ENCODE assay signal across 18 mouse cellular contexts in the genomic region with DNA sequence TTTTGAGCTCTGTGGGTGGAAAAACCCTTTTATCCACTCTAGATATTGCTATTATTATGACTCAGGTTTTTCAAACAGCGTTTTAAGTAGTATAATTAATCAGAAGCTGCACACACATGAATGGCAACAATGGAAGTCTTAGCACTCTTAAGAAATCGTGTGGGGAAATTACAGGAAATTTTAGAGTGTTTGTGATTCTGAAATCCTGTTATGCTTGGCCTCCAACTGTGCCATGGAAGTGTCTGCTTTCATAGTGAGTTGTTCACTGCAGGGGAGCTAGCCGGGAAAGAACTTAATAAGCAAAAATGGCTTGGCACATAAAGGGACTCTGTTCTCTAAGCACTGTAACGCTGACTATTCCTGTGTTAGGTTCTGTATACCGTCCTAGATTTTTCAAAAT.
A peak's percentile ranks its signal among the peaks of the same experiment; 100 is the strongest.
DNase-seq lines count a peak whose midpoint lies in the region; ATAC-seq and TF ChIP-seq lines count a peak whose summit lies in the region.
"Had no signal": no experiment of that assay in that cellular context is flagged by ENCODE, and none has a peak within 500 bp of the region (broad histone marks: within the 10 kb centered on the region; RNA-seq: fewer than 3 reads in every experiment).

No protein-coding gene starts in this region.

- peaks cover 2% of the 10 kb centered on the region; the same call in 1 of the 2 replicates for H3K27me3 ChIP-seq in forebrain, embryonic 11.5 days (ENCODE audit: control insufficient read depth, insufficient read depth, low read length)
- 0 out of 2 replicates have a peak, but pooled peaks cover 7% of the 10 kb centered on the region for H3K27me3 ChIP-seq in forebrain, embryonic 10.5 days (ENCODE audit: poor library complexity, severe bottlenecking)
- H3K27me3 ChIP-seq in forebrain, postnatal 0 days (ENCODE audit: insufficient read depth, low read length) = no peaks in the 10 kb centered on the region
- H3K27me3 ChIP-seq: embryonic facial prominence, embryonic 13.5 days; megakaryocyte, embryonic 14.5 days had no signal

- H3K36me3 ChIP-seq in forebrain, embryonic 11.5 days (ENCODE audit: control insufficient read depth, insufficient read depth, low read length) = no peaks in the 10 kb centered on the region
- no peaks in the 10 kb centered on the region for H3K36me3 ChIP-seq in forebrain, embryonic 10.5 days (replicated peaks)
- H3K36me3 ChIP-seq in forebrain, postnatal 0 days (ENCODE audit: insufficient read depth) = no peaks in the 10 kb centered on the region
- H3K36me3 ChIP-seq: embryonic facial prominence, embryonic 13.5 days had no signal

- TF ChIP-seq POLR2A in brain, embryonic 14.5 days (IDR thresholded peaks at IDR 0.05; ENCODE audit: borderline replicate concordance, extremely low read depth, insufficient read depth, insufficient read length, poor library complexity, severe bottlenecking) = no peak

- no peak overlapping the region for H3K27ac ChIP-seq in forebrain, embryonic 11.5 days (ENCODE audit: low read depth, low read length)
- H3K27ac ChIP-seq in forebrain, embryonic 10.5 days = no peak overlapping the region
- H3K27ac ChIP-seq in forebrain, postnatal 0 days (ENCODE audit: low read depth, low read length) = no peak overlapping the region
- H3K27ac ChIP-seq: embryonic facial prominence, embryonic 13.5 days had no signal

- no peak for DNase-seq in forebrain, embryonic 11.5 days (ENCODE audit: low spot score)
- no peak for DNase-seq in forebrain, embryonic 10.5 days (ENCODE audit: extremely low spot score, low spot score)
- DNase-seq in brain, embryonic 14.5 days (ENCODE audit: low read depth) = peak; percentile 87
- peak; percentile 9 for DNase-seq in forebrain, postnatal 0 days
- DNase-seq in mesoderm, embryonic 11.5 days (ENCODE audit: low read depth, low spot score) = peak; percentile 15
- no peak for DNase-seq in natural killer cell, adult 2 months (ENCODE audit: low spot score in 2 of 2)
- DNase-seq in cerebellum, postnatal 4 days (ENCODE audit: low spot score in 2 of 2) = no peak
- DNase-seq in left cerebral cortex, adult 11 months (ENCODE audit: low spot score) = no peak
- DNase-seq: adrenal gland, postnatal 25 days; B cell, adult 2 months; cerebellum, adult 18-20 months; kidney, adult 8-10 months; lung, adult 18-20 months; right cerebral cortex, postnatal 25 days; thymus, postnatal 14 days had no signal

- no peak overlapping the region for H3K9ac ChIP-seq in forebrain, embryonic 11.5 days (ENCODE audit: low read length)
- no peak overlapping the region for H3K9ac ChIP-seq in forebrain, postnatal 0 days
- H3K9ac ChIP-seq: embryonic facial prominence, embryonic 13.5 days had no signal

- H3K4me1 ChIP-seq in forebrain, embryonic 11.5 days (replicated peaks; ENCODE audit: control insufficient read depth, insufficient read depth, low read length) = no peaks in the 10 kb centered on the region
- peaks cover 8% of the 10 kb centered on the region for H3K4me1 ChIP-seq in forebrain, embryonic 10.5 days
- H3K4me1 ChIP-seq in forebrain, postnatal 0 days (ENCODE audit: insufficient read depth) = no peaks in the 10 kb centered on the region
- H3K4me1 ChIP-seq: embryonic facial prominence, embryonic 13.5 days; megakaryocyte, embryonic 14.5 days had no signal

- WGBS in forebrain, embryonic 11.5 days = 16% methylated on average over 5 of the region's 5 CpGs
- 29% methylated on average over 5 of the region's 5 CpGs for WGBS in forebrain, embryonic 10.5 days
- 4% methylated on average over 5 of the region's 5 CpGs for WGBS in forebrain, postnatal 0 days

- TF ChIP-seq CTCF in brain, embryonic 14.5 days (IDR thresholded peaks at IDR 0.05; ENCODE audit: borderline replicate concordance, extremely low read depth, insufficient read depth, insufficient read length) = no peak
- TF ChIP-seq CTCF in forebrain, postnatal 0 days (IDR thresholded peaks at IDR 0.05; ENCODE audit: low read depth) = no peak

- no peak overlapping the region for H3K4me2 ChIP-seq in forebrain, embryonic 11.5 days (ENCODE audit: low read depth, low read length, severe bottlenecking)
- no peak overlapping the region for H3K4me2 ChIP-seq in forebrain, postnatal 0 days (ENCODE audit: low read depth)
- H3K4me2 ChIP-seq: embryonic facial prominence, embryonic 13.5 days; heart, embryonic 11.5 days had no signal

- H3K4me3 ChIP-seq in forebrain, embryonic 11.5 days (ENCODE audit: low read depth, low read length) = no peak overlapping the region
- no peak overlapping the region for H3K4me3 ChIP-seq in forebrain, embryonic 10.5 days
- no peak overlapping the region for H3K4me3 ChIP-seq in forebrain, postnatal 0 days (ENCODE audit: low read depth, low read length)
- H3K4me3 ChIP-seq: embryonic facial prominence, embryonic 13.5 days; megakaryocyte, embryonic 14.5 days had no signal

- peak; percentile 84 for ATAC-seq in forebrain, embryonic 11.5 days (replicated peaks; ENCODE audit: low FRiP score)
- peak; percentile 63 for ATAC-seq in forebrain, postnatal 0 days

- H3K9me3 ChIP-seq in forebrain, embryonic 11.5 days (ENCODE audit: control insufficient read depth, low read length) = no peaks in the 10 kb centered on the region
- H3K9me3 ChIP-seq in forebrain, embryonic 10.5 days = no peaks in the 10 kb centered on the region
- no peaks in the 10 kb centered on the region for H3K9me3 ChIP-seq in forebrain, postnatal 0 days (ENCODE audit: low read length)
- H3K9me3 ChIP-seq: embryonic facial prominence, embryonic 13.5 days; megakaryocyte, embryonic 14.5 days had no signal

Comparison
In these comparisons a context has a peak if more than half of its experiments do, and no peak if none do; other contexts are left out.
1. DNase-seq: peak in brain, embryonic 14.5 days (single experiment), forebrain, postnatal 0 days (single experiment) and mesoderm, embryonic 11.5 days (single experiment); none in forebrain, embryonic 11.5 days (single experiment), forebrain, embryonic 10.5 days (single experiment), natural killer cell, adult 2 months (0 of 2), cerebellum, postnatal 4 days (0 of 2) and left cerebral cortex, adult 11 months (single experiment).